Mouse (Mus musculus): ENCODE data around the gene Aox1.

- TF ChIP-seq EP300 (IDR thresholded peaks at IDR 0.05; ENCODE audit: low read depth): no peak
- TF ChIP-seq CTCF (IDR thresholded peaks at IDR 0.05; ENCODE audit: low read depth): no peak
Measured at GRCm38 (mm10) chr1:57998146-57998545, 31.6 kb upstream of the Aox1 start.

Measured in liver, embryonic 14.5 days (tissue).